12 mouse cellular contexts compared by ENCODE assay signal in the genomic region with DNA sequence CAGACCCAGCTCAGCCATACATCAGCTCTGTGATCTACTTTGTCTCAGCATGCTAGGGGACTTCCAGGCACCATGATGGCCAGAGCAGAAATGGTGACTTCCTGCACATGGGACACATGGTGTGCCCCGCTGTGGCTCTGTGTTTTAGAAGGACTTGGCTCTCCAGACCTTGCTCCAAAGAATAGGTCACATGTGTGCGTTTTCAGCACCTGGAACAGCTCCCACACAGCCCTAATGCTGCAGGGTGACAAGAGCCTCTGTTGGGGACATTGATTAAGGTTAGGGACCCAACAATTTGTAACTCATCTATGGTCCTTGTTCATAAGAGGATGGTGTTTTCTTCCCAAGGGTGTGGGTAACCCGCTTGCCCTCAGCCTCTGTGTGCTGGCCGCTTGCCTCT. TPM values are rescaled to one million over a fixed set of nuclear protein-coding genes. Genes with fewer than 3 reads are reported as not detected.
DNase-seq lines count a peak whose midpoint lies in the region; ATAC-seq and TF ChIP-seq lines count a peak whose summit lies in the region.
"Had no signal": no experiment of that assay in that cellular context is flagged by ENCODE, and none has a peak within 500 bp of the region (broad histone marks: within the 10 kb centered on the region; RNA-seq: fewer than 3 reads in every experiment).

No protein-coding gene starts in this region.

- no peak overlapping the region for H3K4me3 ChIP-seq in liver, embryonic 12.5 days
- no peak overlapping the region for H3K4me3 ChIP-seq in liver, postnatal 0 days (ENCODE audit: low read depth, low read length)
- no peak overlapping the region for H3K4me3 ChIP-seq in intestine, postnatal 0 days (ENCODE audit: low read depth, low read length)
- H3K4me3 ChIP-seq: midbrain, embryonic 12.5 days had no signal

- no peaks in the 10 kb centered on the region for H3K4me1 ChIP-seq in liver, embryonic 12.5 days
- no peaks in the 10 kb centered on the region for H3K4me1 ChIP-seq in liver, postnatal 0 days (ENCODE audit: insufficient read depth)
- no peaks in the 10 kb centered on the region for H3K4me1 ChIP-seq in intestine, postnatal 0 days (replicated peaks; ENCODE audit: control insufficient read depth, insufficient read depth, low read length)
- H3K4me1 ChIP-seq: midbrain, embryonic 12.5 days had no signal

- no peak for TF ChIP-seq EP300 in liver, postnatal 0 days (IDR thresholded peaks at IDR 0.05; ENCODE audit: low read depth)

- H3K9me3 ChIP-seq in liver, embryonic 12.5 days (replicated peaks) = no peaks in the 10 kb centered on the region
- H3K9me3 ChIP-seq in liver, postnatal 0 days (ENCODE audit: low read length) = no peaks in the 10 kb centered on the region
- H3K9me3 ChIP-seq in intestine, postnatal 0 days (ENCODE audit: control insufficient read depth) = no peaks in the 10 kb centered on the region
- H3K9me3 ChIP-seq: midbrain, embryonic 12.5 days had no signal

- WGBS in liver, embryonic 12.5 days (ENCODE audit: insufficient replicate concordance) = 40% methylated on average over 4 of the region's 4 CpGs
- 51% methylated on average over 4 of the region's 4 CpGs for WGBS in liver, postnatal 0 days (ENCODE audit: insufficient replicate concordance)
- 53% methylated on average over 4 of the region's 4 CpGs for WGBS in intestine, postnatal 0 days

- DNase-seq in liver = peak; percentile 33
- DNase-seq in Muller cell, postnatal 12 days (ENCODE audit: inconsistent ontology term) = peak; percentile 45
- DNase-seq in liver, postnatal 0 days = peak; percentile 43
- DNase-seq in ovary, postnatal 36 days (ENCODE audit: low spot score) = no peak

- H3K9ac ChIP-seq in liver, embryonic 12.5 days = no peak overlapping the region
- no peak overlapping the region for H3K9ac ChIP-seq in liver, postnatal 0 days (replicated peaks)
- H3K9ac ChIP-seq in intestine, postnatal 0 days (ENCODE audit: low read depth, low read length) = no peak overlapping the region
- H3K9ac ChIP-seq: midbrain, embryonic 12.5 days had no signal

- no peaks in the 10 kb centered on the region for H3K36me3 ChIP-seq in liver, embryonic 12.5 days
- H3K36me3 ChIP-seq in liver, postnatal 0 days (replicated peaks; ENCODE audit: insufficient read depth, low read length) = no peaks in the 10 kb centered on the region
- H3K36me3 ChIP-seq in intestine, postnatal 0 days (ENCODE audit: control insufficient read depth, insufficient read depth) = no peaks in the 10 kb centered on the region
- H3K36me3 ChIP-seq: midbrain, embryonic 12.5 days had no signal

- H3K27ac ChIP-seq in liver, embryonic 12.5 days = no peak overlapping the region
- no peak overlapping the region for H3K27ac ChIP-seq in liver, postnatal 0 days (ENCODE audit: low read depth)
- H3K27ac ChIP-seq in intestine, postnatal 0 days (ENCODE audit: low read depth, low read length) = no peak overlapping the region
- H3K27ac ChIP-seq: midbrain, embryonic 12.5 days had no signal

- H3K27me3 ChIP-seq in liver, embryonic 12.5 days (replicated peaks) = no peaks in the 10 kb centered on the region
- no peaks in the 10 kb centered on the region for H3K27me3 ChIP-seq in liver, postnatal 0 days (ENCODE audit: insufficient read depth, low read length)
- no peaks in the 10 kb centered on the region for H3K27me3 ChIP-seq in intestine, postnatal 0 days (replicated peaks; ENCODE audit: control insufficient read depth, insufficient read depth, low read length)
- H3K27me3 ChIP-seq: midbrain, embryonic 12.5 days had no signal

- no peak for TF ChIP-seq CTCF in liver, postnatal 0 days (IDR thresholded peaks at IDR 0.05; ENCODE audit: low read depth)
- TF ChIP-seq CTCF in intestine, postnatal 0 days (IDR thresholded peaks at IDR 0.05; ENCODE audit: low read depth) = no peak

- ATAC-seq in liver, embryonic 12.5 days = no peak
- peak; percentile 85 for ATAC-seq in common myeloid progenitor, adult 5-6 weeks (replicated peaks; ENCODE audit: low read depth, poor library complexity, severe bottlenecking)
- ATAC-seq in liver, postnatal 0 days = no peak
- ATAC-seq in intestine, postnatal 0 days = no peak
- ATAC-seq in erythroid progenitor cell, adult 5-6 weeks (replicated peaks; ENCODE audit: low FRiP score, poor library complexity, severe bottlenecking) = no peak

- no peak overlapping the region for H3K4me2 ChIP-seq in liver, embryonic 12.5 days
- no peak overlapping the region for H3K4me2 ChIP-seq in liver, postnatal 0 days (ENCODE audit: low read depth, low read length)
- H3K4me2 ChIP-seq in intestine, postnatal 0 days (replicated peaks; ENCODE audit: low read depth) = no peak overlapping the region
- H3K4me2 ChIP-seq: midbrain, embryonic 12.5 days had no signal

RNA-seq across cellular contexts. Expression of a gene that starts 13.2 kb away (rescaled TPM):
- polyA plus RNA-seq in liver, embryonic 12.5 days (2016; fragmentation: Nextera tagmentation; extraction: Ambion mirVana) = not detected in 2 replicates
- not detected in 2 replicates for total RNA-seq in common myeloid progenitor, adult 5-6 weeks (2017)
- not detected in 2 replicates for polyA plus RNA-seq in liver, postnatal 0 days (2015; fragmentation: Nextera tagmentation; extraction: Ambion mirVana)
- 5.8 and 6.1 TPM in 2 replicates for polyA plus RNA-seq in intestine, postnatal 0 days (2015; fragmentation: Nextera tagmentation; extraction: Ambion mirVana)
- not detected in 2 replicates for total RNA-seq in erythroid progenitor cell, adult 5-6 weeks (2015; ENCODE audit: low replicate concordance)
- total RNA-seq in erythroid progenitor cell, adult 5-6 weeks (2017; ENCODE audit: low replicate concordance) = not detected in 2 replicates
- polyA plus RNA-seq: midbrain, embryonic 12.5 days had no signal

RNA-seq across cellular contexts. Expression of a gene that starts 43.3 kb away (rescaled TPM):
- polyA plus RNA-seq in liver, embryonic 12.5 days (2016; fragmentation: Nextera tagmentation; extraction: Ambion mirVana) = not detected in 2 replicates
- not detected in 2 replicates for total RNA-seq in common myeloid progenitor, adult 5-6 weeks (2017)
- not detected in 2 replicates for polyA plus RNA-seq in liver, postnatal 0 days (2015; fragmentation: Nextera tagmentation; extraction: Ambion mirVana)
- polyA plus RNA-seq in intestine, postnatal 0 days (2015; fragmentation: Nextera tagmentation; extraction: Ambion mirVana) = not detected in 2 replicates
- total RNA-seq in erythroid progenitor cell, adult 5-6 weeks (2015; ENCODE audit: low replicate concordance) = 0.36 TPM in 1 of 2 replicates, not detected in the other
- 0.13 TPM in 1 of 2 replicates, not detected in the other for total RNA-seq in erythroid progenitor cell, adult 5-6 weeks (2017; ENCODE audit: low replicate concordance)
- total RNA-seq: left cerebral cortex, adult 18-20 months had no signal

RNA-seq across cellular contexts. Expression of a gene that starts 46.1 kb away (rescaled TPM):
- 4.5 and 4.6 TPM in 2 replicates for polyA plus RNA-seq in liver, embryonic 12.5 days (2016; fragmentation: Nextera tagmentation; extraction: Ambion mirVana)
- total RNA-seq in common myeloid progenitor, adult 5-6 weeks (2017) = 0.32 and 0.39 TPM in 2 replicates
- polyA plus RNA-seq in liver, postnatal 0 days (2015; fragmentation: Nextera tagmentation; extraction: Ambion mirVana) = 9.0 and 9.3 TPM in 2 replicates
- 75.6 and 77.3 TPM in 2 replicates for polyA plus RNA-seq in intestine, postnatal 0 days (2015; fragmentation: Nextera tagmentation; extraction: Ambion mirVana)
- total RNA-seq in erythroid progenitor cell, adult 5-6 weeks (2015; ENCODE audit: low replicate concordance) = 2.1 TPM in 1 of 2 replicates, not detected in the other
- total RNA-seq in erythroid progenitor cell, adult 5-6 weeks (2017; ENCODE audit: low replicate concordance) = 3.0 and 3.9 TPM in 2 replicates

RNA-seq across cellular contexts. Expression of a gene that starts 51.5 kb away (rescaled TPM):
- not detected in 2 replicates for polyA plus RNA-seq in liver, embryonic 12.5 days (2016; fragmentation: Nextera tagmentation; extraction: Ambion mirVana)
- total RNA-seq in common myeloid progenitor, adult 5-6 weeks (2017) = not detected in 2 replicates
- polyA plus RNA-seq in liver, postnatal 0 days (2015; fragmentation: Nextera tagmentation; extraction: Ambion mirVana) = not detected in 2 replicates
- not detected in 2 replicates for polyA plus RNA-seq in intestine, postnatal 0 days (2015; fragmentation: Nextera tagmentation; extraction: Ambion mirVana)
- not detected in 2 replicates for total RNA-seq in erythroid progenitor cell, adult 5-6 weeks (2015; ENCODE audit: low replicate concordance)
- not detected in 2 replicates for total RNA-seq in erythroid progenitor cell, adult 5-6 weeks (2017; ENCODE audit: low replicate concordance)
- total RNA-seq: adrenal gland, postnatal 4 days; left cerebral cortex, adult 18-20 months had no signal
- polyA plus RNA-seq: heart, embryonic 16.5 days; midbrain, embryonic 12.5 days had no signal
